Mouse (Mus musculus) MEL-GATA-1-ER (cell line): ENCODE measurements around the gene 1300017J02Rik.
A peak's percentile ranks its signal among the peaks of the same experiment; 100 is the strongest.

ENCODE experiments used
- DNase-seq: peaks from one replicate; pipeline ENCODE4 v3.0.0-alpha.2; 2012; ENCODE audit warnings: low read depth; ENCODE audit errors: extremely low read depth

1300017J02Rik gene

GRCm38 (mm10) chr9:103274819-103275218, 30.1 kb downstream of the 1300017J02Rik start:
- no peak for DNase-seq

DNA sequence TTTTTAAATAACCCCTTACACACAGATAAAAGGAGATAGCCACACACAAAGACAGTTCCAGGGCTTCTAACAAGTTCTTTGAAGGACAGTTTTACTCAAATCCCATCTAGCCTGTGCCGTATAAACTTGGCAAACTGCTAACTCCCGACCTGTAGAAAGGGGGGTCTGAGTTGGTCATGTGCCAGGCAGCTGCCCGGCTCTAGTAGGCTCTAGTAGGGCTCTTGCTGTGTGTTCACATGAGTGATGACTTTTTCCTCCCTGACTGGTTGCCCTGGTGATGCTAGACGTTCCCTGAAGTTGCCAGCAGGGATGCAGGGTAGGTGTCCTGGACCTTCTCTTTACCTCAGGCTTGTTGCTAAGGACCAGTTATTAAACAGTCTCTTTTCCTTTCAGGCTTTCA, 33.8 kb downstream of the 1300017J02Rik start:
- no peak for DNase-seq

GRCm38 (mm10) chr9:103265778-103266177, 39.1 kb downstream of the 1300017J02Rik start:
- no peak for DNase-seq

DNA sequence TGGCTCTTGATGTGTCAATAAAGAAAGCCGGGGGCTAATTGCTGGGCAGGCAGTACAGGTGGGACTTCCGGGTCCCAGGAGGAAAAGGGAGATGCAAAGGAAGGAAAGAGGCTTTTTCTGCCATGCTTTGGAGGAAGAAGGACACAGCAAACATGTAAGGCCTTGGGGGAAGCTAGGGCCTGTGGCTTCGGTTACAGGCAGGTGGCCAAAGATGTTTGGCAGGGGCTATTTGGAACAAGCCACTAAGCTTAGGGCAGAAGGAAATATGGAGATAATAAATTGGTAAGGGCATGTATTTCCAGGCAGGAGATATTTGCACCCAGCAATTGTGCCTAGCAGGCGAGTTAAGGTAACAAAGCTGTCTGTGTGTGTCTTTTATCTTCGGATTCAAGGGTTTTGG, 52.0 kb downstream of the 1300017J02Rik start:
- DNase-seq: no peak

GRCm38 (mm10) chr9:103248618-103249017, 56.3 kb downstream of the 1300017J02Rik start:
- DNase-seq: no peak

- DNase-seq: no peak
Observed at GRCm38 (mm10) chr9:103246526-103247168, 58.2 kb downstream of the 1300017J02Rik start.

DNA sequence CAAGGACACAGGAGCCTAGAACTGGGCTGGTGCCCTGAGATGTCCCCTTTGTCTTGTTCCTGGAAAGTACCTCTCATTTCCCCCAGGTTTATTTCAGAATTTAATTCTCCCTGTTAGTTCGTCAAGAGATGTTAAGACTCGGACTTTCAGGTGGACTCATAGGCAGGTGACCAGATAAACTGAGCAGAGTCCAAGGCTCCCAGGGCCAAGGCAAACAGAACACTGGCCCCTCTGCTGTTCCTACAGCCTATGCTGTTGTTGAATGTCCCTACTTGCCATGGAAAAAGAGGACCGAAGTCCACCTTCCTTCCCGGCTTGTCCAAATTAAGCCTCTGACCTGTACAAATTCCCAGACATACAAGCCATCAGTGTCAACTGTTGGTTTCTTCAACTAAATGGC, 61.2 kb downstream of the 1300017J02Rik start:
- DNase-seq: no peak

- DNase-seq: no peak
Observed at GRCm38 (mm10) chr9:103241206-103241605, 63.7 kb downstream of the 1300017J02Rik start.

DNA sequence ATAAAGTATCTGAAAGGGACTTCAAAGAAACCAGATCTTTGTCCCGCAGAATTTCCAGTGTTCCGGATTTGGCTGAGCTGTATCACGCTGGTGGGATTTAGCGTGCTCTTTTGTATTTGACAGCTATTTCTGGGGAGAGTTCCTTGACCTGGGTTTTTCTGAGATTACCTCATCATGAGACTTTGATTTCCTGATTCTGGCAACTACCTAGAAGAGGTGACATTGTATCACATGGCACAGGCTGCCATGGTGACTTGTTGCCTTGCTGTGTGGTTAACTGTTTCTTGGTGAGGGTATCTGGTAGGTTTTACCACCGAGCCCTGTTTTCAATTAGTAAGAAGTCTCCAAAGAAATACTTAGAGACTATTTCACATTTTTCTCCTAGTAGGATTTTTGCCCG, 65.4 kb downstream of the 1300017J02Rik start:
- no peak for DNase-seq

GRCm38 (mm10) chr9:103234565-103235165, 70.2 kb downstream of the 1300017J02Rik start:
- no peak for DNase-seq

DNA sequence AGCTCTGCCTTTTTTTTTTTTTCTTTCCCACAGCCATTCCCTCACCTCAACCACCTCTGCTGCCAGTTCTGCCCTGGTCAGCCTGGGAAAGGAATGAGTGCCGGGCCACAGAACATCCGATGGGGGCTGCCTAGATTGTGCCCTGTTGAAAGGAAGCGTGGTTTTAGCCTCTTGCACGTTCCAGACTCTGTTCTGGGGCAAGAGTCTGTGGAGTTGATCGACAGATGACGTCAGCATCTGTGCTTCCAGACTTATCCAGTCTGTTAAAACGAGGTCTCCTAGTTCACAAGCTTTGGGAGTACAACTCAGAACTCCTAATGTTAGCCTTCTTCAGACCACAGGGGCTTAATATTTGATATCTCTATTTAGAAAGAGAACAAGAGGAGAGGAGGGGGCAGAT, 70.8 kb downstream of the 1300017J02Rik start:
- DNase-seq: no peak

GRCm38 (mm10) chr9:103233006-103233395, 71.9 kb downstream of the 1300017J02Rik start:
- DNase-seq: no peak

DNA sequence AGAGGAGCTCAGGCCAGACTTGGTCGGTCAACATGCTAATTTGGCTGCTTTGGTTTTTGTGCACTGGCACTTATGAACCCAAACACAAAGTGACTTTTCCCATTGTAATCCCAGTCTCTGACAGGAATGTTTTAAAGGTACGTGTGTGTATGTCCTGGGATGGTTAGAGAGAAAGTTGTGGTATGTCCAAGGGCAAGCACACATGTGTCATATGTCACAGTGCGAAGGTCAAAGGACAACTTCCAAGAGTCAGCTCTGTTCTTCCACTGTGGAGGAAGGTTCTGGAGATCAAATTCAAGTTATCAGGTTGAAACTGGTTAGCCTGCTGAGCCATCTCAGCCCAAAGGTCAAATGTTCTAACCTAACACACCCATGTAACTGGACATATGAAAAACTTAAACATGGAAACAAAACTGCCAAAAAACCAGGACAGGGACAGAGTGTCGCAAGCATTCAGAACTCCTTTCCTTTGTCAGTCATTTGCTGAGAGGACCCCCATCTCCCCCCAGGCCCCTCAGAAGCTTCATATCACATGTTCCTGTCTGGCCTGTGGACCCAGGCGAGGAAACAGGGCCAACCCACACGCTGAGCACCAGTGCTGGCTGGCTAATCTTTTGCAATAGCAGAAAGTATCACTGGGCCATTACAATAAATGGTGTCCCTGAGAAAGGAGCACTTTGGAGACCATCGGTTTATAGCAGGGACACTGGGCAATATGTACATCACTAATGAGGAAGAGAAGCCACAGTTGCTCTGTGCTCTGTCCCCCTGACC, 72.5 kb downstream of the 1300017J02Rik start:
- DNase-seq: no peak

DNA sequence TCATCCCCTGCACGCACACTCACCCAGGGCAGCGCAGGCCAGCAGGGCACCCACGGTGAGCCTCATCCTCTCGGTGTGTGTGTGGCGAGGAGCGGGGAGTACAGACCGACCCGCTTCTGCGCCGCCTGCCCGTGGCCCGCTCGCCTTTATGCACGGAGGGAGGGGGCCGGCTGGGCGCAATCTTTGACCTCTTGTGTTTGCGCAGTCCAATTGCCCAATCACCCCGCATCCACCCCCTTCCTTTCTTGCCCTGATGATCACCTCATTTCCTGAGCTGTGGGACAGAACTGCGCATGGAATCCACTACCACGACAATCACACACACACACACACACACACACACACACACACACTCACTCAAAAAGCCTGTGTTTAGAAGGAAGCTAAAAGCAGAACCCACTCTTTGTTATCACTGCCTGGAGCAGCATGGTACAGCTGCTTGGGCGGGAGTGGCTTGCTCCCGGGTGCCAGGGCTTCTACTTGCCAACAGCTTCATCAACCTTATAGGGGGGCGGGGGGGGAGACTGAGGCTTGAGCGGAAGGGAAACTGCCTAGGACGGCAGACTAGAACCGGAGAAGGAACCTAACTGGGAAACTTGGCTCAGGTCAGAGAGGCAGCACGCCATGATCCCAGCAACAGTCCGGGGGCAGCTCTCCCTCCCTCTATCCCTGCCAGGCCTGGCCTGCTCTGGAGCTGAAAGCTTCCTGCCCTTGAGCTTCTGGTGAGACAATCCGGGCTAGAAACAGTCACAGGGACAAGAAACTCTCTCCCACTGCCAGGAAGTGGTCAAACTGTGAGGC, 74.5 kb downstream of the 1300017J02Rik start, which contains the start of the genes Gm20425 and Trf:
Gene Gm20425 (minus strand): TSS at position 157 of the 801 bp plus-strand sequence.
Gene Trf (minus strand): TSS at position 294 of the 801 bp plus-strand sequence.
- DNase-seq: peak; percentile 58

DNA sequence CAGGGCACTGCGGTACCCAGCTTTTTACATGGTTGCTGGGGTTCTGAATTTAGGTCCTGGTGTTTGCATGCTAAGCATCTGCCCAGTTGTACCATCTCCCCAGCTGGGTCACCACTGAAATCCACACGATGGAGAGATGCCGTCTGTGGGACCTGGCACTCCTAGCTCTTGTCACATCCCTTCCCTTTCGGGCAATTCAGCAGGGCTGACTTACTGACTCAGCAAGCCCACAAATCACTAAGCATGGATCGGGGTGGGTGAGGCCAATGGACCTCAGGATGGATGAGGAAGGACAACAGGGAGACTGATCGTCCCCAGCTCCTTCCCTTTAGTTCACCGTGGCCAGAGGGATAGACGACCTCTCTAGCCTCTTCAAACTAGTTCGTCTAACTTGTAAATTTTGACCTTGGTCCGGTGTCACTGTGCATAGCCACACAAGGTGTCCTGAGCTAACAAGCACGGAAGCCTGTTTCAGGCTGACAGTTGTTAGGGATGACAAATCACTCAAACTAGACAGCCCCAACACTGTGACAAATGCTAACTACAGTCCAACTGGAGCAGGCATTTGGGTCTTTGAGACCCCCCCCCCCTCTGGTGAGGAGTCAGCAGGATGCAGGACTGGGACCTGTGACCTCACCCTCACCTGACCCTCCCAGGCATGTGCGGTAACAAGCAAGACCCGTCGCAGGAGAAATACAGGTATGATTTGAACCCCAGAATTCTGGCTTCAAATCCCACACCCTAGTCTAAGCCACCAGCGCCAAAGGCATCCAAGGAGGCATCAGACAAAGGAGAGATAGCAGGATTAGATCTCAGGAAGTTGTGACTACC, 75.6 kb downstream of the 1300017J02Rik start:
- no peak for DNase-seq

DNA sequence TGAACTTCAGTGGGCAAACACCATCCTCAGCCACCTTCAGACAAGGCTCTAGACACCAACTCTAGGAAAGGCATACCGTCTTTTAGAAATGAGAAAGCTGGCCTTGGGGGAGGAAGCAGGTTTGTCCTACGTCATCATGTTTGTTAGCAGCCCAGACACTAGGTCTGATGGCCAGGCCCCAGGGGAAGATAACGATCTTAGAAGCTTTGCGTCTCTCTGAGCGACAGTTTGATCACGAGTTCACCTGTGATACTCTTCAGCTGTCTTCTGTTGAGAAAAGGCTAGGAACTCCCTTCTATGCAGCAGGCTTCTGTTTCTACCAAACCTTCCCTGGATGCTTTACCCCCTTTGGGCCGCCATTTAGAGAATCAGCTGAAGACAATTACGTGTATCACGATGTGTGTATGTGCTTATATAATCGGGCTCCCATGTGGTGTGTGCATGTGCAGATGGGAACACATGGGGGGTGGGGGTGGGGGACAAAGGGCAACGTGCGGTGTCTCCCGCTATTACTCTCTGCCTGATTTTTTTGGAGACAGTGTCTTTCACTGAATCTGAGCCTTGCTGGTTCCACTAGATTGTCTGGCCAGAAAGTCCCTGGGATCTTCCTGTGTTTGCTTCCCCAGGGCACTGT, 76.4 kb downstream of the 1300017J02Rik start:
- DNase-seq: no peak

DNA sequence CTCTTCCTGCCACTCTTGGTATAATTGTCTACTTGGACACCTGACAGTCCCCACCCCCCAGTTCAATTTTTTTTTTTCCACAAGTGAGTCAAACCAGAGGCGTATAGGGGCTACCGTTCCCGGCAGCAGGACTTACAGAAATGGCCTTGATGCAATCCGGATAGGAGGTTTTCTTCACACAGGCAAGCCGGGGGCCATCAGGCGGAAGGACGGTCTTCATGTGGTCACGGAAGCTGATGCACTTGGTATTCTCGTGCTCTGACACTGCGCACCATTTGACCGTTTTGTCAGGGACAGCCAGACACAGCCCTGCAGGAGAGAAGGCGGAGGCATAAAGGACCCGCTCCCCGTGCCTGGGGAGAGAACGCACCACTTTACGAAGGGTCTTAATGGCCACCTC, 77.1 kb downstream of the 1300017J02Rik start:
- DNase-seq: no peak

DNA sequence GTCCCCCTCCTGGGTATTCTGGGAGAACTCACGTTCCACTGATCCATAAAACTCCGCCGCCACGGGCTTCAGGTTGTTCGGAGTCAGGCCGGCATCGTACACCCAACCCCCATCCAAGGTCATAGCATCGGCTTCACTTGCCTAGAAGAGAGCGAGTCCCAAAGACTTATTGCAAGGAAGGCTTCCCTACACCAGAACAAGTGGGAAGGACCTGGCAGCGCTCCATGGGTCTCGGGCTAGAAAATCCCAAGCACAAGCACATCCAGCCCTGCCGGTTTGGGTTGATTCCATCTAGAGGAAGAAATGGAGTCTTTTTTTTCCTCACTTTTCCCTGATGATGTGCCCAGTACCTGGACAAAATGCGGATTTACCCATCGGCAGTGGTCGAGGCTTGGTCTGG, 78.1 kb downstream of the 1300017J02Rik start:
- no peak for DNase-seq

- no peak for DNase-seq
Observed at GRCm38 (mm10) chr9:103225464-103225863, 79.4 kb downstream of the 1300017J02Rik start.

DNA sequence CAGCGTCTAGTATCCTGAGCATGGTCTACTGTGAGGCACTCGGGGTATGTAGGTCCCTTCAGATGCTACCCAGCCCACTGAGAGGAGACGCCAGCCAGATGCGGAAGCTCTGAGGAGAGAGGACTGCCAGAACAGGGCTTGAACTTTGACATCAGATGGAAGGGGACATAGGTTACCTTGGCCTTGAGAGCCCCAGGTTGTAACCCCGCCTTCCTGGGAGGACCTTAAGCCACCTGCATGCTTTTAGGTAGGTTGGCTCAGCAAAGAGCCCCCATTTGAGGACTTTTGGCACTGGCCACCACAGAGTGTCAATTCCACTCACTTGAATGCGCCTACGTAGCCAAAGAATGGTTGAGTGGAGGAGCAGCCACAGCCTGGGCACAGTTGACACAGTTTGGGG, 80.2 kb downstream of the 1300017J02Rik start:
- DNase-seq: no peak
